Mouse (Mus musculus) forebrain, embryonic 16.5 days (tissue): Measurements from ENCODE around the gene F3. TPM values are rescaled to one million over a fixed set of nuclear protein-coding genes. Genes with fewer than 3 reads are reported as not detected.
"Not testable (repeated sequence)": the region's sequence is repeated elsewhere in the genome, so short reads cannot be mapped to it uniquely, and the experiment has no call there.

ENCODE experiments used
- ATAC-seq: fragments of 200-750 bp; cut with Nextera tagmentation; 2 replicates; pipeline ENCODE4 v1.8.0; 2017; ENCODE audit warnings: mild to moderate bottlenecking, moderate library complexity
- H3K27ac ChIP-seq: fragments of 300-500 bp; sonication (generic); 2 replicates; pipeline ENCODE4 v1.5.1; 2014; ENCODE audit warnings: low read length, control low read depth
- H3K27me3 ChIP-seq: fragments of 300-500 bp; sonication (generic); replicated peaks from 2 replicates; pipeline ENCODE4 v1.6.1; 2014; ENCODE audit warnings: low read length; ENCODE audit not compliant: control insufficient read depth, insufficient read depth
- H3K36me3 ChIP-seq: fragments of 300-500 bp; sonication (generic); 2 replicates; pipeline ENCODE4 v1.6.1; 2014; ENCODE audit not compliant: control insufficient read depth, insufficient read depth
- H3K4me1 ChIP-seq: fragments of 300-500 bp; sonication (generic); replicated peaks from 2 replicates; pipeline ENCODE4 v1.6.1; 2014; ENCODE audit warnings: low read length; ENCODE audit not compliant: control insufficient read depth, insufficient read depth
- H3K4me2 ChIP-seq: fragments of 300-500 bp; sonication (generic); 2 replicates; pipeline ENCODE4 v1.6.1; 2014; ENCODE audit warnings: mild to moderate bottlenecking, low read length, control low read depth
- H3K4me3 ChIP-seq: fragments of 300-500 bp; sonication (generic); replicated peaks from 2 replicates; pipeline ENCODE4 v1.5.1; 2014; ENCODE audit warnings: mild to moderate bottlenecking, low read length, control low read depth
- H3K9ac ChIP-seq: fragments of 300-500 bp; sonication (generic); replicated peaks from 2 replicates; pipeline ENCODE4 v1.6.1; 2014; ENCODE audit warnings: low read depth, low read length, control low read depth
- H3K9me3 ChIP-seq: fragments of 300-500 bp; sonication (generic); 2 replicates; pipeline ENCODE4 v1.6.1; 2016; ENCODE audit warnings: low read length; ENCODE audit not compliant: control insufficient read depth
- WGBS: fragments of 180-500 bp; shearing (Covaris S2); extraction: QIAGEN DNeasy Blood & Tissue Kit; methylation state at CpG from one replicate; pipeline ENCODE4 v1.1.7; 2014; 5-methylcytosine and 5-hydroxymethylcytosine counted together
- polyA plus RNA-seq: library from polyadenylated mRNA; unstranded; fragments of >200 nt; fragmentation: Nextera tagmentation; extraction: Ambion mirVana; gene quantifications from 2 replicates; pipeline ENCODE4 v1.2.1, GENCODE M21; 2015

F3 gene
- polyA plus RNA-seq, 1 experiment from 2014 or later = 9.5 TPM

GRCm38 (mm10) chr3:121754319-121755090, 31.2 kb downstream of the F3 start:
- ATAC-seq = peak; percentile 51; the same call in 1 of the 2 replicates
- H3K4me2 ChIP-seq, H3K27me3 ChIP-seq, H3K36me3 ChIP-seq, H3K4me3 ChIP-seq, H3K9me3 ChIP-seq, H3K9ac ChIP-seq: not testable (repeated sequence)
- Histone ChIP-seq H3K4me1 (peaks cover 12% of the 10 kb centered on the region), H3K27ac (peak overlapping the region; percentile 17)
- WGBS = 76% methylated on average over 10 of the region's 10 CpGs

- Histone ChIP-seq H3K9me3 (no peaks in the 10 kb centered on the region), H3K27ac (peak overlapping the region; percentile 13; the same call in 1 of the 2 replicates), H3K4me3 (no peak overlapping the region), H3K4me2 (no peak overlapping the region), H3K36me3 (no peaks in the 10 kb centered on the region; the same call in 1 of the 2 replicates), H3K27me3 (no peaks in the 10 kb centered on the region), H3K4me1 (peaks cover 12% of the 10 kb centered on the region), H3K9ac (no peak overlapping the region)
- ATAC-seq = peak; percentile 95
- WGBS = 12% methylated on average over 3 of the region's 3 CpGs
Observed at GRCm38 (mm10) chr3:121755152-121755551, 31.8 kb downstream of the F3 start.

- ATAC-seq = no peak
- H3K9ac ChIP-seq = no peak overlapping the region
Observed at GRCm38 (mm10) chr3:121758373-121758772, 35.0 kb downstream of the F3 start.

GRCm38 (mm10) chr3:121762056-121762852, 38.9 kb downstream of the F3 start:
- no peaks in the 10 kb centered on the region for H3K27me3 ChIP-seq
- H3K4me2 ChIP-seq = no peak overlapping the region
- 64% methylated on average over 4 of the region's 4 CpGs for WGBS
- no peak overlapping the region for H3K27ac ChIP-seq
- peaks cover under 1% of the 10 kb centered on the region; the same call in 1 of the 2 replicates for H3K36me3 ChIP-seq
- no peaks in the 10 kb centered on the region for H3K9me3 ChIP-seq
- H3K9ac ChIP-seq = no peak overlapping the region
- no peaks in the 10 kb centered on the region for H3K4me1 ChIP-seq
- ATAC-seq = peak; percentile 79
- H3K4me3 ChIP-seq = no peak overlapping the region

More at GRCm38 (mm10) chr3:121758373-121758772, 35.0 kb downstream of the F3 start:
- Histone ChIP-seq H3K27ac (no peak overlapping the region), H3K9me3 (no peaks in the 10 kb centered on the region), H3K36me3 (no peaks in the 10 kb centered on the region; the same call in 1 of the 2 replicates), H3K4me3 (no peak overlapping the region), H3K4me1 (peaks cover 12% of the 10 kb centered on the region), H3K27me3 (no peaks in the 10 kb centered on the region), H3K4me2 (no peak overlapping the region)
- WGBS = 71% methylated on average over 7 of the region's 7 CpGs

- Histone ChIP-seq H3K4me3 (no peak overlapping the region), H3K27ac (no peak overlapping the region), H3K4me1 (no peaks in the 10 kb centered on the region), H3K4me2 (no peak overlapping the region), H3K9ac (no peak overlapping the region), H3K36me3 (peaks cover 16% of the 10 kb centered on the region), H3K9me3 (no peaks in the 10 kb centered on the region), H3K27me3 (no peaks in the 10 kb centered on the region)
- no peak for ATAC-seq
Observed at GRCm38 (mm10) chr3:121766048-121766447, 42.7 kb downstream of the F3 start.

GRCm38 (mm10) chr3:121766818-121767217, 43.5 kb downstream of the F3 start:
- Histone ChIP-seq H3K9ac (no peak overlapping the region), H3K27ac (no peak overlapping the region), H3K4me1 (no peaks in the 10 kb centered on the region), H3K4me2 (no peak overlapping the region), H3K9me3 (no peaks in the 10 kb centered on the region), H3K4me3 (no peak overlapping the region), H3K27me3 (no peaks in the 10 kb centered on the region), H3K36me3 (peaks cover 19% of the 10 kb centered on the region)
- WGBS = 91% methylated on average over 5 of the region's 5 CpGs
- ATAC-seq = no peak

- H3K27ac ChIP-seq = no peak overlapping the region
- H3K9ac ChIP-seq = no peak overlapping the region
- no peaks in the 10 kb centered on the region for H3K4me1 ChIP-seq
- peaks cover 19% of the 10 kb centered on the region for H3K36me3 ChIP-seq
- H3K4me2 ChIP-seq = no peak overlapping the region
- ATAC-seq = no peak
- over 99% methylated on average over 3 of the region's 3 CpGs for WGBS
- H3K9me3 ChIP-seq = no peaks in the 10 kb centered on the region
- no peaks in the 10 kb centered on the region for H3K27me3 ChIP-seq
- H3K4me3 ChIP-seq = no peak overlapping the region
Observed at GRCm38 (mm10) chr3:121768770-121769169, 45.4 kb downstream of the F3 start.

GRCm38 (mm10) chr3:121773336-121773735, 50.0 kb downstream of the F3 start:
- H3K27ac ChIP-seq, H3K9me3 ChIP-seq, H3K27me3 ChIP-seq, H3K4me3 ChIP-seq, H3K4me1 ChIP-seq, H3K9ac ChIP-seq, H3K36me3 ChIP-seq, H3K4me2 ChIP-seq, ATAC-seq: not testable (repeated sequence)
- WGBS = 94% methylated on average over 4 of the region's 4 CpGs

- Histone ChIP-seq H3K4me2 (no peak overlapping the region), H3K36me3 (no peaks in the 10 kb centered on the region), H3K27me3 (no peaks in the 10 kb centered on the region), H3K4me1 (no peaks in the 10 kb centered on the region), H3K4me3 (no peak overlapping the region), H3K9ac (no peak overlapping the region), H3K9me3 (no peaks in the 10 kb centered on the region), H3K27ac (no peak overlapping the region)
- 51% methylated on average over 7 of the region's 7 CpGs for WGBS
- peak; percentile 63; the same call in 1 of the 2 replicates for ATAC-seq
Observed at GRCm38 (mm10) chr3:121777943-121778342, 54.6 kb downstream of the F3 start.
